Mouse (Mus musculus) layer of hippocampus, postnatal 10 days (tissue): Measurements from ENCODE around the gene Zscan20. TPM values are rescaled to one million over a fixed set of nuclear protein-coding genes. Genes with fewer than 3 reads are reported as not detected.
"Not testable (repeated sequence)": the region's sequence is repeated elsewhere in the genome, so short reads cannot be mapped to it uniquely, and the experiment has no call there.

ENCODE experiments used
- DNase-seq, 2 experiments: peaks; one replicate each; pipeline ENCODE4 v3.0.0; 2021; ENCODE audit warnings: low spot score in 2 of 2
- total RNA-seq, 2 experiments: library from RNA; stranded (reverse); gene quantifications; 2 replicates each; pipeline ENCODE4 v1.2.3; 2021

The Zscan20 gene
- total RNA-seq, 2 experiments from 2014 or later, result 5.4 to 7.7 TPM

GRCm38 (mm10) chr4:128615761-128616160 is 5.9 kb upstream of the Zscan20 start:
- DNase-seq, result no peak

GRCm38 (mm10) chr4:128613326-128613725 is 3.4 kb upstream of the Zscan20 start:
- DNase-seq, result peak; percentile 58 to 65

- DNase-seq, result not testable (repeated sequence)
Observed at GRCm38 (mm10) chr4:128611726-128612125, 1.8 kb upstream of the Zscan20 start.

- DNase-seq, result peak in 1 of 2 experiments; percentile 26
Observed at GRCm38 (mm10) chr4:128610706-128611105, 808 bp upstream of the Zscan20 start.

- no peak for DNase-seq
Observed at GRCm38 (mm10) chr4:128609276-128609924, 498 bp downstream of the Zscan20 start.

GRCm38 (mm10) chr4:128607661-128608060 is 2.2 kb downstream of the Zscan20 start:
- DNase-seq, result no peak

GRCm38 (mm10) chr4:128606586-128606985 is 3.3 kb downstream of the Zscan20 start:
- DNase-seq, result no peak

GRCm38 (mm10) chr4:128597801-128598560 is 11.9 kb downstream of the Zscan20 start:
- DNase-seq, result no peak

- no peak for DNase-seq
Observed at GRCm38 (mm10) chr4:128594062-128594461, 15.8 kb downstream of the Zscan20 start.

- no peak for DNase-seq
Observed at GRCm38 (mm10) chr4:128593286-128593685, 16.6 kb downstream of the Zscan20 start.

- DNase-seq, result no peak
Observed at GRCm38 (mm10) chr4:128579182-128579581, 30.7 kb downstream of the Zscan20 start.

- no peak for DNase-seq
Observed at GRCm38 (mm10) chr4:128575811-128576210, 34.1 kb downstream of the Zscan20 start.

- no peak for DNase-seq
Observed at GRCm38 (mm10) chr4:128560327-128560726, 49.6 kb downstream of the Zscan20 start.

GRCm38 (mm10) chr4:128554198-128554597 is 55.7 kb downstream of the Zscan20 start:
- no peak for DNase-seq

- DNase-seq, result no peak
Observed at GRCm38 (mm10) chr4:128550756-128551155, 59.1 kb downstream of the Zscan20 start.

- DNase-seq, result not testable (repeated sequence)
Observed at GRCm38 (mm10) chr4:128543956-128544486, 65.9 kb downstream of the Zscan20 start.

- DNase-seq, result peak in 1 of 2 experiments; percentile 43
Observed at GRCm38 (mm10) chr4:128543378-128543777, 66.5 kb downstream of the Zscan20 start.

Other genes starting within 250 kb of the Zscan20 start
- gene Tlr12, start 8.5 kb upstream of the Zscan20 start, total RNA-seq, result 1 to 10 TPM in 1 of 2 experiments, under 1 TPM in 1; 0.87 to 1.8 TPM
- 10 to 100 TPM; 81.1 to 82.9 TPM for gene Phc2, start 44.6 kb upstream of the Zscan20 start, total RNA-seq
- gene A3galt2, start 145.3 kb upstream of the Zscan20 start, total RNA-seq, result under 1 TPM; 0.45 to 0.64 TPM
- gene Zfp362, start 195.9 kb upstream of the Zscan20 start, total RNA-seq, result 10 to 100 TPM; 37.8 to 38.5 TPM